In genomic region chr3:30976991-30977603, GRCm38 (mm10) we compare ENCODE assay signal across 18 mouse cellular contexts. TPM values are rescaled to one million over a fixed set of nuclear protein-coding genes. Genes with fewer than 3 reads are reported as not detected.
DNase-seq lines count a peak whose midpoint lies in the region; ATAC-seq and TF ChIP-seq lines count a peak whose summit lies in the region.
"Had no signal": no experiment of that assay in that cellular context is flagged by ENCODE, and none has a peak within 500 bp of the region (broad histone marks: within the 10 kb centered on the region; RNA-seq: fewer than 3 reads in every experiment).

No protein-coding gene starts in this region.

- TF ChIP-seq POLR2A in liver, adult 2 months (IDR thresholded peaks at IDR 0.05; ENCODE audit: extremely low read depth, insufficient read depth, low read length) = no peak

- H3K9me3 ChIP-seq in liver, postnatal 0 days (ENCODE audit: low read length) = no peaks in the 10 kb centered on the region
- no peaks in the 10 kb centered on the region for H3K9me3 ChIP-seq in kidney, postnatal 0 days (replicated peaks; ENCODE audit: low read length)
- no peaks in the 10 kb centered on the region for H3K9me3 ChIP-seq in lung, postnatal 0 days (ENCODE audit: low read length)
- no peaks in the 10 kb centered on the region for H3K9me3 ChIP-seq in stomach, postnatal 0 days (ENCODE audit: control insufficient read depth, low read length)
- H3K9me3 ChIP-seq: forebrain, embryonic 12.5 days; liver, embryonic 12.5 days had no signal

- no peak for ATAC-seq in liver, postnatal 0 days
- 0 out of 2 replicates have a peak, but pooled peaks have one; percentile 47 for ATAC-seq in kidney, postnatal 0 days (replicated peaks; ENCODE audit: low FRiP score, low read depth)
- ATAC-seq in lung, postnatal 0 days = peak; percentile 88
- ATAC-seq in stomach, postnatal 0 days (ENCODE audit: low FRiP score, low TSS enrichment) = peak; percentile 83
- ATAC-seq: liver, embryonic 12.5 days had no signal

- no peaks in the 10 kb centered on the region; the same call in 1 of the 2 replicates for H3K27me3 ChIP-seq in liver, adult 2 months (ENCODE audit: control insufficient read depth, insufficient read depth, low read length)
- H3K27me3 ChIP-seq in liver, postnatal 0 days (ENCODE audit: insufficient read depth, low read length) = no peaks in the 10 kb centered on the region
- H3K27me3 ChIP-seq in kidney, postnatal 0 days (ENCODE audit: insufficient read depth, low read length) = no peaks in the 10 kb centered on the region
- H3K27me3 ChIP-seq in lung, postnatal 0 days (replicated peaks; ENCODE audit: insufficient read depth, low read length) = no peaks in the 10 kb centered on the region
- H3K27me3 ChIP-seq in stomach, postnatal 0 days (ENCODE audit: control insufficient read depth, insufficient read depth, low read length) = no peaks in the 10 kb centered on the region
- H3K27me3 ChIP-seq: forebrain, embryonic 12.5 days; liver, embryonic 12.5 days had no signal

- peaks cover 5% of the 10 kb centered on the region; the same call in 1 of the 2 replicates for H3K4me1 ChIP-seq in liver, adult 2 months (ENCODE audit: control insufficient read depth, insufficient read depth, low read length)
- H3K4me1 ChIP-seq in liver, postnatal 0 days (ENCODE audit: insufficient read depth) = no peaks in the 10 kb centered on the region
- no peaks in the 10 kb centered on the region for H3K4me1 ChIP-seq in kidney, postnatal 0 days (replicated peaks; ENCODE audit: insufficient read depth, low read length)
- no peaks in the 10 kb centered on the region for H3K4me1 ChIP-seq in lung, postnatal 0 days (ENCODE audit: insufficient read depth, low read depth, low read length)
- no peaks in the 10 kb centered on the region for H3K4me1 ChIP-seq in stomach, postnatal 0 days (replicated peaks; ENCODE audit: control insufficient read depth, insufficient read depth)
- H3K4me1 ChIP-seq: forebrain, embryonic 12.5 days; liver, embryonic 12.5 days had no signal

- TF ChIP-seq CTCF in liver, adult 2 months (IDR thresholded peaks at IDR 0.05; ENCODE audit: low read depth, low read length) = no peak
- no peak for TF ChIP-seq CTCF in liver, postnatal 0 days (IDR thresholded peaks at IDR 0.05; ENCODE audit: low read depth)
- TF ChIP-seq CTCF in kidney, postnatal 0 days (IDR thresholded peaks at IDR 0.05; ENCODE audit: low read depth) = no peak
- TF ChIP-seq CTCF in lung, postnatal 0 days (IDR thresholded peaks at IDR 0.05) = no peak
- no peak for TF ChIP-seq CTCF in stomach, postnatal 0 days (IDR thresholded peaks at IDR 0.05; ENCODE audit: low read depth)

- no peak overlapping the region for H3K4me2 ChIP-seq in liver, postnatal 0 days (ENCODE audit: low read depth, low read length)
- H3K4me2 ChIP-seq in kidney, postnatal 0 days (ENCODE audit: low read length) = no peak overlapping the region
- H3K4me2 ChIP-seq in lung, postnatal 0 days (replicated peaks; ENCODE audit: low read depth, low read length) = no peak overlapping the region
- H3K4me2 ChIP-seq in stomach, postnatal 0 days (replicated peaks; ENCODE audit: low read depth) = no peak overlapping the region
- H3K4me2 ChIP-seq: forebrain, embryonic 12.5 days; liver, embryonic 12.5 days had no signal

- WGBS in liver, adult 2 months = 84% methylated on average over 1 of the region's 1 CpGs
- WGBS in liver, postnatal 0 days (ENCODE audit: insufficient replicate concordance) = 38% methylated on average over 1 of the region's 1 CpGs
- 40% methylated on average over 1 of the region's 1 CpGs for WGBS in kidney, postnatal 0 days
- 41% methylated on average over 1 of the region's 1 CpGs for WGBS in lung, postnatal 0 days
- WGBS in stomach, postnatal 0 days = 50% methylated on average over 1 of the region's 1 CpGs

- no peak overlapping the region for H3K27ac ChIP-seq in liver, adult 2 months (replicated peaks; ENCODE audit: insufficient read depth, low read depth, low read length)
- no peak overlapping the region for H3K27ac ChIP-seq in liver, postnatal 0 days (ENCODE audit: low read depth)
- peak overlapping the region; percentile 47; the same call in 1 of the 2 replicates for H3K27ac ChIP-seq in kidney, postnatal 0 days
- H3K27ac ChIP-seq in lung, postnatal 0 days (ENCODE audit: low read length) = peak overlapping the region; percentile 4; the same call in 1 of the 2 replicates
- peak overlapping the region; percentile 40; the same call in 1 of the 2 replicates for H3K27ac ChIP-seq in stomach, postnatal 0 days (replicated peaks)
- H3K27ac ChIP-seq: forebrain, embryonic 12.5 days; liver, embryonic 12.5 days had no signal

- no peak overlapping the region for H3K9ac ChIP-seq in liver, adult 2 months (ENCODE audit: low read depth, low read length)
- no peak overlapping the region for H3K9ac ChIP-seq in liver, postnatal 0 days (replicated peaks)
- no peak overlapping the region for H3K9ac ChIP-seq in kidney, postnatal 0 days (ENCODE audit: low read depth, low read length)
- no peak overlapping the region for H3K9ac ChIP-seq in lung, postnatal 0 days (replicated peaks; ENCODE audit: low read depth)
- no peak overlapping the region for H3K9ac ChIP-seq in stomach, postnatal 0 days (ENCODE audit: low read length)
- H3K9ac ChIP-seq: forebrain, embryonic 12.5 days; liver, embryonic 12.5 days had no signal

- peak; percentile 49 for DNase-seq in liver, adult 2 months (ENCODE audit: extremely low read depth, low read depth, low spot score)
- DNase-seq in liver, postnatal 0 days = no peak
- no peak for DNase-seq in kidney, postnatal 0 days (ENCODE audit: low spot score)
- peak; percentile 81 for DNase-seq in lung, postnatal 0 days (ENCODE audit: low spot score)
- peak; percentile 75 for DNase-seq in stomach, postnatal 0 days (ENCODE audit: low spot score)
- no peak for DNase-seq in spleen, postnatal 14 days (ENCODE audit: low spot score in 2 of 2)
- no peak for DNase-seq in retina, embryonic 14.5 days (ENCODE audit: low spot score)
- no peak for DNase-seq in urinary bladder, postnatal 36 days (ENCODE audit: low spot score in 2 of 2)
- DNase-seq: adrenal gland, adult 8-10 months; cerebellum, adult 8-10 months; embryo, embryonic 11 days; gastrocnemius, postnatal 36 days; layer of hippocampus, postnatal 36 days; left cerebral cortex, postnatal 4 days; right cerebral cortex, postnatal 4 days; thymus, postnatal 4 days had no signal

- H3K4me3 ChIP-seq in liver, adult 2 months (ENCODE audit: insufficient read depth, low read depth, low read length) = no peak overlapping the region
- H3K4me3 ChIP-seq in liver, postnatal 0 days (ENCODE audit: low read depth, low read length) = no peak overlapping the region
- no peak overlapping the region for H3K4me3 ChIP-seq in kidney, postnatal 0 days (replicated peaks; ENCODE audit: low read depth, low read length)
- no peak overlapping the region for H3K4me3 ChIP-seq in lung, postnatal 0 days (ENCODE audit: low read depth, low read length)
- H3K4me3 ChIP-seq in stomach, postnatal 0 days (ENCODE audit: low read depth, low read length) = no peak overlapping the region
- H3K4me3 ChIP-seq: forebrain, embryonic 12.5 days; liver, embryonic 12.5 days had no signal

- no peak for TF ChIP-seq EP300 in liver, postnatal 0 days (IDR thresholded peaks at IDR 0.05; ENCODE audit: low read depth)
- TF ChIP-seq EP300 in lung, postnatal 0 days (IDR thresholded peaks at IDR 0.05) = peak; percentile 88
- TF ChIP-seq EP300 in stomach, postnatal 0 days (optimal IDR thresholded peaks at IDR 0.05) = no peak

- no peaks in the 10 kb centered on the region for H3K79me2 ChIP-seq in liver, adult 2 months (ENCODE audit: control insufficient read depth, insufficient read depth, low read length)

- H3K36me3 ChIP-seq in liver, adult 2 months (ENCODE audit: control insufficient read depth, insufficient read depth, low read length) = no peaks in the 10 kb centered on the region
- no peaks in the 10 kb centered on the region for H3K36me3 ChIP-seq in liver, postnatal 0 days (replicated peaks; ENCODE audit: insufficient read depth, low read length)
- H3K36me3 ChIP-seq in kidney, postnatal 0 days (ENCODE audit: insufficient read depth, low read length) = no peaks in the 10 kb centered on the region
- no peaks in the 10 kb centered on the region for H3K36me3 ChIP-seq in lung, postnatal 0 days (ENCODE audit: insufficient read depth, low read length)
- H3K36me3 ChIP-seq in stomach, postnatal 0 days (ENCODE audit: control insufficient read depth, insufficient read depth, low read length) = no peaks in the 10 kb centered on the region
- H3K36me3 ChIP-seq: forebrain, embryonic 12.5 days; liver, embryonic 12.5 days had no signal

RNA-seq across cellular contexts. Expression of gene Phc3, which starts 7.9 kb away (rescaled TPM):
- total RNA-seq in liver, adult 2 months (2014; rRNA removed) = 13.3 and 14.3 TPM in 2 replicates
- 6.7 and 9.8 TPM in 2 replicates for polyA plus RNA-seq in liver, adult 2 months (2012; rRNA removed)
- 1.4 TPM in 2 replicates for polyA plus RNA-seq in liver, postnatal 0 days (2015; fragmentation: Nextera tagmentation; extraction: Ambion mirVana)
- polyA plus RNA-seq in kidney, postnatal 0 days (2015; fragmentation: Nextera tagmentation; extraction: Ambion mirVana) = 4.5 and 4.7 TPM in 2 replicates
- 4.4 and 4.8 TPM in 2 replicates for polyA plus RNA-seq in lung, postnatal 0 days (2015; fragmentation: Nextera tagmentation; extraction: Ambion mirVana)
- 3.0 and 3.3 TPM in 2 replicates for polyA plus RNA-seq in stomach, postnatal 0 days (2015; fragmentation: Nextera tagmentation; extraction: Ambion mirVana)

RNA-seq across cellular contexts. Expression of gene Prkci, which starts 18.4 kb away (rescaled TPM):
- 11.3 and 11.6 TPM in 2 replicates for total RNA-seq in liver, adult 2 months (2014; rRNA removed)
- polyA plus RNA-seq in liver, adult 2 months (2012; rRNA removed) = 4.4 and 4.9 TPM in 2 replicates
- 3.8 TPM in 2 replicates for polyA plus RNA-seq in liver, postnatal 0 days (2015; fragmentation: Nextera tagmentation; extraction: Ambion mirVana)
- 29.5 and 31.6 TPM in 2 replicates for polyA plus RNA-seq in kidney, postnatal 0 days (2015; fragmentation: Nextera tagmentation; extraction: Ambion mirVana)
- 37.1 and 43.8 TPM in 2 replicates for polyA plus RNA-seq in lung, postnatal 0 days (2015; fragmentation: Nextera tagmentation; extraction: Ambion mirVana)
- polyA plus RNA-seq in stomach, postnatal 0 days (2015; fragmentation: Nextera tagmentation; extraction: Ambion mirVana) = 21.2 and 22.1 TPM in 2 replicates

Comparison
In these comparisons a context has a peak if more than half of its experiments do, and no peak if none do; other contexts are left out.
1. DNase-seq: peak in liver, adult 2 months (single experiment), lung, postnatal 0 days (single experiment) and stomach, postnatal 0 days (single experiment); none in liver, postnatal 0 days (single experiment), kidney, postnatal 0 days (single experiment), spleen, postnatal 14 days (0 of 2), retina, embryonic 14.5 days (single experiment) and urinary bladder, postnatal 36 days (0 of 2).
2. H3K27ac ChIP-seq: peak in kidney, postnatal 0 days (single experiment), lung, postnatal 0 days (single experiment) and stomach, postnatal 0 days (single experiment); none in liver, adult 2 months (single experiment) and liver, postnatal 0 days (single experiment).